Mouse (Mus musculus) retina, postnatal 7 days (tissue): Measurements from ENCODE around the gene Pi4ka.
"Not testable (repeated sequence)": the region's sequence is repeated elsewhere in the genome, so short reads cannot be mapped to it uniquely, and the experiment has no call there.

ENCODE experiments used
- DNase-seq: peaks from one replicate; pipeline ENCODE4 v3.0.0-alpha.2; 2012; ENCODE audit warnings: low read depth, low spot score

Pi4ka gene

DNA sequence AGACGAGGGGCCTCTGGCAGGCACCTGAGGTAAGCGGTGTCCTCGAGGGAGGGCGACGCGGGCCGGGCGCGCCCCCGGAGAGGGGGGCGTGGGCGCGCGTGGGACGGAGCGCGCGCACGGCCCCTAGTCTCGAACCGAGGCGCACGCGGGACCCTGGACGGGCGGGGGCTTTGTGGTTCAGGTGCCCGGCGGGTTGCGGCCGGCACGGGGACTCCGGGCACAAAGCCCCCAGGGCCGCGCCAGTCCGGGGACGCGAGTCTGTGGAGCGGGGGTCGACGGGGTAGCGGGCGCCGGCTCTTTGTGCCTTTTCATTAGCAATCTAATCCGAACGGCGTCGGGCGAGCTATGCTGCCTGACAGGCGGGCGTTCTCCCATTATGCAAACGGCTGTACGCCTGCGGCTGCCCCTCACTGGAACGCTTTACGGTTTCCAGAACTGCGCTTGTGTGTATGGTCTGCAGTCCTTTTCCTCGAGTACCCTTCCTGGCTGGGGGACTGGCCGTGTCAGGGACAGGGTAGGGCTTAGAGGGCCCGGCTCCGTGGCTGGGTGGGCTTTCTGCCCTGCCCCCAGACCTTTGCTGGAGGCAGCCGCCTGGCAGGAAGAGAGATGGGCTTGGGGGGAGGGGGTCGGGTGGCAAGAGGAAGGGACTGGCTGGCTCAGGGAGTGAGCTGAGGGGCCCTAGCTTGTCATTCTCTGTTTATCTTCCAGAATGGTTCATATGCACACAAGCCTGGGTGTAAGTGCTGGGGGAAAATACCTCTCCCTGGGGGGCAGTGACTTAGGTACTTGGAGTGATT is 172.2 kb downstream of the Pi4ka start:
- DNase-seq, result peak; percentile 43

DNA sequence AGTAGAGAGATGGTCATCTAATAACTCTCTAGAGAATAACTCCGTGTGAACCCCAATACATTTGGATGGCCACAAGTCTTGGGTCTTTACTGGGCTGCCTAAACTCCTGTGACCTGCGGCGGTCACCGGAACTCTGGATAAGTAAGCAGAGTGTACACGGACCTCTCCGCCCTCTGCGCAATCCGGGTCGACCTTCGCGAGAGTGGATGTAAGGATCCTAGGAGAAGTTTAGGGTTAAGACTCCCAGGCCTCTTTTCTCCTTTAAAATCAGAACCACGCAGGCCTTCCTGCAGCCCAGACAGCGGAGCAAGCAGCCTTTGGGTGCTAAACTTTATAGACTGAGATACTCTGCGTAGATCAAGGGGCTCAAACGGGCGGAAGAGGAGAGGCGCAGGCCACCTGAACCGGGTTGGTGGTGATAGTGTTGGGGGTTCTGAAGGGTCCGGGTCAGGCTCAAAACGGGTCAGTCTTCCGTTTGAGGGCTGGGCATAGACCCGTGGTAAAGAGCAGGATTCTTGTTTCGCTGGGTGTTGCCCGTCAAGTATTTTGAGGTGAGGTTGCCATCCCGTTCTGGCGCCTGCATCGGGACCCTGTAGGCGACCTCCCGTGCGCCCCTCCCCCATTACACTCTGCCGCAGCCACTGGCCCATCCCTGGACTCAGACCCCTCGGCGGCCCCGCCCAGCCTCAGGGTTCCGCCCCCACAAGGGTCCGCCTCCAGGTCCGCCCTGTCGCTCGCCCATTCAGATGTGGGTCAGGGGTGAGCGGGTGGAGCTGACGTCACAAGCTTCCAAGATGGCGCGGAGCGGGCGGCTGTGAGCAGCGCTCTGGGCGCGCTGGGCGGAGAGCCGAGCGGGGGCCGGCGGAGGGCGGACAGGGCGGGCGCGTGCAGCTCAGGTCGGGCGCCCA is 173.1 kb downstream of the Pi4ka start, which contains the start of gene Hic2:
Gene Hic2 (plus strand): TSS at position 779 of the 908 bp plus-strand sequence.
- peak; percentile 92 for DNase-seq

DNA sequence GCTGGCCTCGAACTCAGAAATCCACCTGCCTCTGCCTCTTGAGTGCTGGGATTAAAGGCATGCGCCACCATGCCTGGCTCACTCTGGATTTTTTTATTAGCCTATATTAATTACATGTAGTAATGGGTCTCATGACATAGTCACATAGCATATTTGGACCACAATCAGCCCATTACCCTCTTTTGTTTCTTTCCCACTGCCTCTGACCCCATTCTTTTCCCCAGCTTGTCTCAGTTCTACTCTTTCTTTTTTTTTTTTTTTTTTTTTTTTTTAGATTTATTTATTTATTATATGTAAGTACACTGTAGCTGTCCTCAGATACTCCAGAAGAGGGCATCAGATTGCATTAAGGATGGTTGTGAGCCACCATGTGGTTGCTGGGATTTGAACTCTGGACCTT is 174.6 kb downstream of the Pi4ka start:
- DNase-seq, result not testable (repeated sequence)
